Mouse (Mus musculus) kidney, adult 2 months (tissue): ENCODE data around the gene Dnpep. TPM values are rescaled to one million over a fixed set of nuclear protein-coding genes. Genes with fewer than 3 reads are reported as not detected.

ENCODE experiments used
- DNase-seq: peaks from one replicate; pipeline ENCODE4 v3.0.0; 2021
- H3K27ac ChIP-seq: fragments of 200-500 bp; 2 replicates; pipeline ENCODE4 v1.5.1; 2012; ENCODE audit warnings: low read depth, low read length, control low read depth, inconsistent platforms; ENCODE audit not compliant: insufficient read depth
- H3K27me3 ChIP-seq: fragments of 200-500 bp; replicated peaks from 2 replicates; pipeline ENCODE4 v1.6.1; 2012; ENCODE audit warnings: mild to moderate bottlenecking, moderate library complexity, low read length, inconsistent platforms; ENCODE audit not compliant: control insufficient read depth, insufficient read depth
- H3K36me3 ChIP-seq: fragments of 200-500 bp; 2 replicates; pipeline ENCODE4 v1.6.1; 2012; ENCODE audit warnings: mild to moderate bottlenecking, moderate library complexity, low read length, inconsistent platforms; ENCODE audit not compliant: control insufficient read depth, insufficient read depth
- H3K4me1 ChIP-seq: fragments of 200-500 bp; 2 replicates; pipeline ENCODE4 v1.6.1; 2011; ENCODE audit warnings: low read length; ENCODE audit not compliant: control insufficient read depth, insufficient read depth
- H3K4me3 ChIP-seq: fragments of 200-500 bp; 2 replicates; pipeline ENCODE4 v1.5.1; 2011; ENCODE audit warnings: mild to moderate bottlenecking, low read depth, low read length, control low read depth; ENCODE audit not compliant: insufficient read depth
- CTCF ChIP-seq: fragments of 200-500 bp; conservative IDR thresholded peaks from 2 replicates; pipeline ENCODE4 v1.5.1; 2011; ENCODE audit warnings: low read depth, mild to moderate bottlenecking, control low read depth, low read length, moderate library complexity, mixed read lengths; ENCODE audit not compliant: insufficient read depth, insufficient read length
- POLR2A ChIP-seq: fragments of 200-500 bp; IDR thresholded peaks from one replicate; pipeline ENCODE4 v1.6.1; 2011; ENCODE audit warnings: low read depth, low read length, control low read depth
- WGBS: fragments of 180-500 bp; shearing (Covaris S2); methylation state at CpG from one replicate; pipeline ENCODE4 v1.1.7; 2018; 5-methylcytosine and 5-hydroxymethylcytosine counted together
- polyA plus RNA-seq: library from polyadenylated mRNA; depleted of rRNA; stranded (reverse); fragments of >200 nt; gene quantifications from 2 replicates; pipeline ENCODE4 v1.2.3, GENCODE M21; 2012

Dnpep gene
- polyA plus RNA-seq, 1 experiment, result 117 TPM

DNA sequence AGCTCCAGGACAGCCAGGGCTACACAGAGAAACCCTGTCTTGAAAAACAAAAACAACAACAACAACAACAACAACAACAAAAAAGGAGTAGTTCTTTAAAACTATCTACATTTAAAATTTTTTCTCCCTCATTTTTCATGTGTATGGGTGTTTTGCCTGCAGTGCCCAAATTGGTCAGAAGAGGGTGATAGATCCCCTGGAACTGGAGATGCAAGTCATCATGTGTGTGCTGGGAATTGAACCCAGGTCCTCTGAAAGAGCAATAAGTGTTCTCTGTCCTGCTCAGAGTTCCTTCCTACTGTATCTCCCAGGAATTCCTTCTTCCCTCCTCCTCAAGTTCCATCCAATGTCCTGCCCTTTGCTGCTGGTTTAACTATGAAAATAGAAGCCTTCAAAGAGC lies 9.7 kb upstream of the Dnpep start:
- no peaks in the 10 kb centered on the region for H3K4me1 ChIP-seq
- no peak for DNase-seq
- H3K27me3 ChIP-seq, result no peaks in the 10 kb centered on the region
- TF ChIP-seq POLR2A (no peak), CTCF (no peak)
- no peaks in the 10 kb centered on the region for H3K36me3 ChIP-seq
- H3K4me3 ChIP-seq, result no peak overlapping the region
- H3K27ac ChIP-seq, result no peak overlapping the region

DNA sequence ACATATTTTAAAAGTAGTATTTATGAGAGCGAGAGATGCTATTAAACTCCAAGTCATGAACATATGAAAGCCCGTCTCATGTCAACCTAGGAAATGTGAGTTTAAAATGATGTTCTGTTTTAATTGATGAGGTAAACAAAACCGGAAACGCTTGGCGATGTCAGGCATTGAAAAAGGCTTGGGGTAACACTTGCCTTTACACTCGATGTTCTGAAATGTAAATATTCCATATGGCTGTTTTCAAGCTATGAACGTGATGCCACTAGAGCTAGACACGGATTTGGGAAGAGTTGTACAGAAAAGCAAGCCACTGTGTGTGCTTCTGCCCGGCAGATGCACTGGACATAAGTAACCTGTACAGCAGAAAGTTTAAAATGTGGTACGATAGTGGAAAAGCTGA lies 1.4 kb upstream of the Dnpep start:
- DNase-seq, result no peak
- H3K36me3 ChIP-seq, result no peaks in the 10 kb centered on the region
- H3K4me1 ChIP-seq, result no peaks in the 10 kb centered on the region
- TF ChIP-seq CTCF (no peak), POLR2A (no peak)
- no peaks in the 10 kb centered on the region for H3K27me3 ChIP-seq
- no peak overlapping the region for H3K4me3 ChIP-seq
- 85% methylated on average over 10 of the region's 10 CpGs for WGBS
- H3K27ac ChIP-seq, result no peak overlapping the region

DNA sequence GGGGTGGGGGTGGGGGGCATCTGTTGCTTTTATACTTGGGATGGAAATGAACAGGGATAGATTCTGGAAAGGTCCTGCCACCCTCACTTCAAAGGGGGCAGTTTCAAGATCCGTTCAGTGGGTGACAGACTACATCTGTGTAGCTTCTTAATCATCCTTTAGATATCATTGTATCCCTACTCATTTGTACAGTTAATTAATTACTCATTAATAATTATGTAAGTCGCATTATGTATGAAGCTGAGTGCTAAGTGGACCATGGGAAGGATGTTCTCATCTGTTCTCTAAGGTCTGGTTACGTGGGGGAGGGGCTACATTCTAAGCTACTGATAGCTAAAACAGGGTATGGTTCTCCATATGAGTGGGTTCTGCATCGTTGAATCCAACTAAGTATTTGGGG lies 946 bp upstream of the Dnpep start:
- DNase-seq, result no peak
- Histone ChIP-seq H3K4me1 (no peaks in the 10 kb centered on the region), H3K27ac (no peak overlapping the region), H3K36me3 (no peaks in the 10 kb centered on the region), H3K4me3 (no peak overlapping the region), H3K27me3 (no peaks in the 10 kb centered on the region)
- WGBS, result 74% methylated on average over 4 of the region's 4 CpGs
- TF ChIP-seq CTCF (no peak), POLR2A (no peak)

- Histone ChIP-seq H3K4me3 (no peak overlapping the region), H3K4me1 (no peaks in the 10 kb centered on the region), H3K27ac (no peak overlapping the region), H3K36me3 (no peaks in the 10 kb centered on the region), H3K27me3 (no peaks in the 10 kb centered on the region)
- DNase-seq, result no peak
- TF ChIP-seq CTCF (no peak), POLR2A (no peak)
- 68% methylated on average over 3 of the region's 3 CpGs for WGBS
Measured at GRCm38 (mm10) chr1:75318301-75318700, 511 bp upstream of the Dnpep start.

- H3K4me3 ChIP-seq, result peak overlapping the region; percentile 78
- under 1% methylated on average over 20 of the region's 20 CpGs for WGBS
- peak; percentile 94 for DNase-seq
- H3K27me3 ChIP-seq, result no peaks in the 10 kb centered on the region
- no peaks in the 10 kb centered on the region for H3K4me1 ChIP-seq
- H3K27ac ChIP-seq, result peak overlapping the region; percentile 93
- no peaks in the 10 kb centered on the region for H3K36me3 ChIP-seq
- TF ChIP-seq CTCF (0 out of 2 replicates have a peak, but pooled peaks have one; percentile 7), POLR2A (peak; percentile 19)
Measured at GRCm38 (mm10) chr1:75316861-75317240, 939 bp downstream of the Dnpep start.

GRCm38 (mm10) chr1:75315456-75316365 lies 2.1 kb downstream of the Dnpep start:
- no peak for DNase-seq
- Histone ChIP-seq H3K27ac (no peak overlapping the region), H3K4me1 (no peaks in the 10 kb centered on the region)

DNA sequence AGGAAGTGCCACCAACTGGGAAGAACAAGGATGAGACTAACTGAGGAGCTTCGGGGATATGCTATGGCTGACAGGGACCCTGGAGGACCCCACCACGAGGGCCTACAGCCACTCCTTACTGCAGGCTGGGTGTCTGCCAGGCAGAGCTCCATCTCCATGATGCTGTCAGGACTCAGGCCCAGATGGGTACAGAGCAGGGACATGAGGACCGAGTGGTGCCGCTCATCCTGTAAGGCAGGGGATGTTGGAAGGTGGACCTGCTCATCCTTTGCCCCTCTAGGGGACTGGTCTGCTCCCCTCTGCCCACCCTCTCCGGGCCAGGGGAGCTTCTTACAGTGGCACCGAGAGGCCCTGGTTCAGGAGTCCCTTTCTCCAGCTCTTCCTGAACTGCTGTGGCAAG lies 2.8 kb downstream of the Dnpep start:
- TF ChIP-seq POLR2A (no peak), CTCF (no peak)
- Histone ChIP-seq H3K27ac (no peak overlapping the region), H3K27me3 (no peaks in the 10 kb centered on the region), H3K36me3 (no peaks in the 10 kb centered on the region), H3K4me3 (no peak overlapping the region), H3K4me1 (no peaks in the 10 kb centered on the region)
- WGBS, result 94% methylated on average over 6 of the region's 6 CpGs
- DNase-seq, result no peak

More at GRCm38 (mm10) chr1:75315456-75316365, 2.1 kb downstream of the Dnpep start:
- TF ChIP-seq POLR2A (no peak), CTCF (no peak)
- Histone ChIP-seq H3K4me3 (peak overlapping the region; percentile 78), H3K36me3 (no peaks in the 10 kb centered on the region), H3K27me3 (no peaks in the 10 kb centered on the region)
- WGBS, result 83% methylated on average over 29 of the region's 29 CpGs
